ENCODE assay signal across 9 mouse cellular contexts in the genomic region with DNA sequence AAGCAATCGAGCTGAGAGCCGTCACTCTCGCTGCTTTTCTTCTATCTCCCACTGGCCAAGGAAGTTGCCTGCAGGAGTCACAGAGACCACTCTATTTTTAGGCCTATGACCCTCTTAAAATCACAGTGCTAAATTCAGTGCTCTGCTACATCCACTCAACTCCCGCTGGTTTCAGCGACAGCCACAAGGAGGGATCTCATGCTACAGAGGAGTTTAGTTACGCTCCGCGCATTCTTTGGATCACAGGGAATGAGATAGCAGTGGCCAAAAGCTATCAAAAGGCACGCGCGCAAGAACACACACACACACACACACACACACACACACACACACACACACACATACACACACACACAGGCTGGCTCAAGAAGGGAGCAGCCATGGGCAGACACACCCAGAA.
A peak's percentile ranks its signal among the peaks of the same experiment; 100 is the strongest.
DNase-seq lines count a peak whose midpoint lies in the region; ATAC-seq and TF ChIP-seq lines count a peak whose summit lies in the region.
"Had no signal": no experiment of that assay in that cellular context is flagged by ENCODE, and none has a peak within 500 bp of the region (broad histone marks: within the 10 kb centered on the region; RNA-seq: fewer than 3 reads in every experiment).

No protein-coding gene starts in this region.

- no peaks in the 10 kb centered on the region for H3K27me3 ChIP-seq in heart, embryonic 15.5 days
- H3K27me3 ChIP-seq in midbrain, embryonic 14.5 days (ENCODE audit: control insufficient read depth, insufficient read depth, low read length), result no peaks in the 10 kb centered on the region

- peak overlapping the region; percentile 50 for H3K4me3 ChIP-seq in gastrocnemius, adult 2 months
- no peak overlapping the region for H3K4me3 ChIP-seq in heart, embryonic 15.5 days
- no peak overlapping the region for H3K4me3 ChIP-seq in midbrain, embryonic 14.5 days (replicated peaks; ENCODE audit: low read depth, low read length)

- no peaks in the 10 kb centered on the region for H3K9me3 ChIP-seq in heart, embryonic 15.5 days (replicated peaks)
- H3K9me3 ChIP-seq in midbrain, embryonic 14.5 days (ENCODE audit: control insufficient read depth, low read length), result no peaks in the 10 kb centered on the region

- intact Hi-C loops in gastrocnemius, adult 2 months (cut with DNase I), result loop anchor here (2.0 kb wide), 1 partner anchor 320 kb away; no protein-coding TSS in a partner anchor
- intact Hi-C loops in gastrocnemius, postnatal 14 days (cut with DNase I; ENCODE audit: low total_unique reads), result no loop called here

- H3K9ac ChIP-seq in heart, embryonic 15.5 days, result peak overlapping the region; percentile 35; the same call in 1 of the 2 replicates
- H3K9ac ChIP-seq in midbrain, embryonic 14.5 days (replicated peaks; ENCODE audit: low read length), result no peak overlapping the region

- TF ChIP-seq CTCF in gastrocnemius, adult 2 months (IDR thresholded peaks at IDR 0.05), result no peak

- peak; percentile 71 for ATAC-seq in heart, embryonic 15.5 days (replicated peaks; ENCODE audit: insufficient number of reproducible peaks, insufficient read depth, low FRiP score, low read depth)
- ATAC-seq in midbrain, embryonic 14.5 days (ENCODE audit: low FRiP score, low TSS enrichment), result no peak

- 15% methylated on average over 11 of the region's 11 CpGs for WGBS in heart, embryonic 15.5 days
- 1% methylated on average over 11 of the region's 11 CpGs for WGBS in midbrain, embryonic 14.5 days

- peaks cover 60% of the 10 kb centered on the region for H3K4me1 ChIP-seq in heart, embryonic 15.5 days (replicated peaks)
- H3K4me1 ChIP-seq in midbrain, embryonic 14.5 days (ENCODE audit: control insufficient read depth, insufficient read depth, low read length), result peaks cover 53% of the 10 kb centered on the region

- no peaks in the 10 kb centered on the region for H3K36me3 ChIP-seq in heart, embryonic 15.5 days
- no peaks in the 10 kb centered on the region for H3K36me3 ChIP-seq in midbrain, embryonic 14.5 days (ENCODE audit: control insufficient read depth, insufficient read depth, low read length)

- H3K27ac ChIP-seq in gastrocnemius, adult 2 months, result peak overlapping the region; percentile 69
- H3K27ac ChIP-seq in heart, embryonic 15.5 days, result peak overlapping the region; percentile 89
- no peak overlapping the region for H3K27ac ChIP-seq in midbrain, embryonic 14.5 days (replicated peaks; ENCODE audit: low read depth, low read length)

- DNase-seq in gastrocnemius, adult 2 months, result peak; percentile 50
- DNase-seq in gastrocnemius, postnatal 14 days, result no peak
- DNase-seq in embryo, embryonic 11 days, result peak; percentile 57
- peak; percentile 65 for DNase-seq in midbrain, embryonic 14.5 days
- DNase-seq in spleen, postnatal 4 days (ENCODE audit: low spot score in 2 of 2), result no peak
- DNase-seq in adrenal gland, adult 2 months, result no peak
- no peak for DNase-seq in layer of hippocampus, adult 9-10 months (ENCODE audit: low spot score)
- DNase-seq: gastrocnemius, postnatal 25 days had no signal

- peak overlapping the region; percentile 44 for H3K4me2 ChIP-seq in heart, embryonic 15.5 days
- peak overlapping the region; percentile 2 for H3K4me2 ChIP-seq in midbrain, embryonic 14.5 days (ENCODE audit: low read length)

Comparison
In these comparisons a context has a peak if more than half of its experiments do, and no peak if none do; other contexts are left out.
1. DNase-seq: peak in gastrocnemius, adult 2 months (single experiment), embryo, embryonic 11 days (single experiment) and midbrain, embryonic 14.5 days (single experiment); none in gastrocnemius, postnatal 14 days (single experiment), spleen, postnatal 4 days (0 of 2), adrenal gland, adult 2 months (single experiment) and layer of hippocampus, adult 9-10 months (single experiment).